Mouse (Mus musculus): ENCODE results near the gene C3ar1. TPM values are rescaled to one million over a fixed set of nuclear protein-coding genes. Genes with fewer than 3 reads are reported as not detected.

Gene C3ar1
- 2.5 and 3.2 TPM in 2 replicates for polyA plus RNA-seq (2015; fragmentation: Nextera tagmentation; extraction: Ambion mirVana)

DNA sequence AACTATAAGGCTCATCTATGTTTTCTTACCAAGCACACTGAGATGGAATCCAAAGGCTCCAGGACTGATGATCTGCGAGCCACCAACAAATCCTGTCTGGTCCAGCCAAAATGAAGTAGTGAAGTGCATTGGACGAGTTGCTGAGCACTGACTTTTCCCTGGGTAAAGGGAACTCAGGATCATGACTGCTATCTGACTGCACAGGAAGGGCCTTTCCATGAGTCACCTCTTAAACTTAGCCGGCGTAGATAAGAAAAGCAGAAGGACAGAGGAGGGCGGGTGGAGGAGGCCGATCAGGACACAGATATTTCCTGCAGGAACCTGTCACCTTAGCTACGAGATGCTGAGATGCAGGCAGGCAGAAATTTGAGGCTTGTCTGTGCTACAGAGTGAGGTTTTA is at the start of gene C3ar1:
C3ar1 (minus strand) TSS at position 207 of the 400 bp plus-strand sequence.
- WGBS, result 56% methylated on average over 7 of the region's 7 CpGs
- no peak for ATAC-seq (ENCODE audit: insufficient read depth, low FRiP score)

DNA sequence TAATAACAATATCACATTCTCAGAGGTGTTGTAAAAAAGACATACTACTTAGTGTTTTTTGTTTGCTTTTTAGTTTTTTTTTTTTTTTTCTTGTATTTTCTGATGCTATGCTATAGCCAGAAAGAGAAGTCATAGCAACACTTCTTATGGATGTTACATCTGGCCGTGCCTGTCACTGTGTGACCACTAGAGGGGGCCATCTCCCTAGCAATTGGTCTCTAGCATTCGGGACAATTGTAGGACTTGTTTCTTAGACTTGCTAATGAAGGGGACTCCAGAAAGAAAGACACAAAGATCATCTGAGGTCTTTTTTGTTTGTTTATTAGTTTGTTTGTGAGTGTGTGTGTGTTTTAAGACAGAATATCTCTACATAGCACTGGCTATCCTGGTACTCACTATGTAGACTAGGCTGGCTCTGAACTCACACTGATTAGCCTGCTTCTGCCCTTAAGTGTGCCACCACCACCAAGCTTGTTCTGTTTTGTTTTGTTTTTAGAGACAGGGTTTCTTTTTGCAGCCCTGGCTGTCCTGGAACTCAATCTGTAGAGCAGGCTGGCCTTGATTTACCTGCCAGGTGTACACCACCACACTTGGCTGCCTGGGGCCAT is 36.6 kb upstream of the C3ar1 start:
- H3K4me3 ChIP-seq (replicated peaks; ENCODE audit: low read length), result no peak overlapping the region
- H3K4me2 ChIP-seq (ENCODE audit: low read depth, low read length), result no peak overlapping the region
- ATAC-seq (ENCODE audit: insufficient read depth, low FRiP score), result no peak
- WGBS, result 5% methylated on average over 2 of the region's 2 CpGs
- no peak overlapping the region for H3K27ac ChIP-seq (ENCODE audit: low read length)
- no peaks in the 10 kb centered on the region for H3K4me1 ChIP-seq (ENCODE audit: control insufficient read depth, insufficient read depth, low read length)
- H3K9ac ChIP-seq (ENCODE audit: low read length), result no peak overlapping the region
- peaks cover 14% of the 10 kb centered on the region for H3K36me3 ChIP-seq (ENCODE audit: control insufficient read depth, insufficient read depth, low read length)
- no peaks in the 10 kb centered on the region for H3K9me3 ChIP-seq (replicated peaks; ENCODE audit: control insufficient read depth, low read length)
- no peaks in the 10 kb centered on the region for H3K27me3 ChIP-seq (ENCODE audit: control insufficient read depth, insufficient read depth, low read length)

More for the DNA sequence above, at the start of gene C3ar1:
- Histone ChIP-seq H3K27me3 (ENCODE audit: control insufficient read depth, insufficient read depth, low read length) (no peaks in the 10 kb centered on the region), H3K4me1 (ENCODE audit: control insufficient read depth, insufficient read depth, low read length) (no peaks in the 10 kb centered on the region), H3K4me3 (replicated peaks; ENCODE audit: low read length) (no peak within 1 kb of the TSS), H3K27ac (ENCODE audit: low read length) (no peak within 1 kb of the TSS), H3K9ac (ENCODE audit: low read length) (no peak within 1 kb of the TSS), H3K9me3 (replicated peaks; ENCODE audit: control insufficient read depth, low read length) (no peaks in the 10 kb centered on the region), H3K36me3 (ENCODE audit: control insufficient read depth, insufficient read depth, low read length) (no peaks in the 10 kb centered on the region), H3K4me2 (ENCODE audit: low read depth, low read length) (no peak within 1 kb of the TSS)

GRCm38 (mm10) chr6:122889599-122889998 is 33.6 kb upstream of the C3ar1 start:
- 85% methylated on average over 2 of the region's 2 CpGs for WGBS
- H3K9ac ChIP-seq (ENCODE audit: low read length), result no peak overlapping the region
- H3K36me3 ChIP-seq (ENCODE audit: control insufficient read depth, insufficient read depth, low read length), result peaks cover 25% of the 10 kb centered on the region
- no peaks in the 10 kb centered on the region for H3K9me3 ChIP-seq (replicated peaks; ENCODE audit: control insufficient read depth, low read length)
- H3K27ac ChIP-seq (ENCODE audit: low read length), result no peak overlapping the region
- H3K4me1 ChIP-seq (ENCODE audit: control insufficient read depth, insufficient read depth, low read length), result no peaks in the 10 kb centered on the region
- H3K4me3 ChIP-seq (replicated peaks; ENCODE audit: low read length), result no peak overlapping the region
- no peaks in the 10 kb centered on the region for H3K27me3 ChIP-seq (ENCODE audit: control insufficient read depth, insufficient read depth, low read length)
- H3K4me2 ChIP-seq (ENCODE audit: low read depth, low read length), result no peak overlapping the region
- no peak for ATAC-seq (ENCODE audit: insufficient read depth, low FRiP score)

- Histone ChIP-seq H3K9ac (ENCODE audit: low read length) (no peak overlapping the region), H3K27me3 (ENCODE audit: control insufficient read depth, insufficient read depth, low read length) (no peaks in the 10 kb centered on the region), H3K27ac (ENCODE audit: low read length) (no peak overlapping the region), H3K36me3 (ENCODE audit: control insufficient read depth, insufficient read depth, low read length) (peaks cover 38% of the 10 kb centered on the region), H3K9me3 (replicated peaks; ENCODE audit: control insufficient read depth, low read length) (no peaks in the 10 kb centered on the region), H3K4me2 (ENCODE audit: low read depth, low read length) (no peak overlapping the region), H3K4me1 (ENCODE audit: control insufficient read depth, insufficient read depth, low read length) (no peaks in the 10 kb centered on the region), H3K4me3 (replicated peaks; ENCODE audit: low read length) (no peak overlapping the region)
- WGBS, result 90% methylated on average over 9 of the region's 9 CpGs
- no peak for ATAC-seq (ENCODE audit: insufficient read depth, low FRiP score)
These were observed 27.6 kb upstream of the C3ar1 start for GRCm38 (mm10) chr6:122883603-122884002.

DNA sequence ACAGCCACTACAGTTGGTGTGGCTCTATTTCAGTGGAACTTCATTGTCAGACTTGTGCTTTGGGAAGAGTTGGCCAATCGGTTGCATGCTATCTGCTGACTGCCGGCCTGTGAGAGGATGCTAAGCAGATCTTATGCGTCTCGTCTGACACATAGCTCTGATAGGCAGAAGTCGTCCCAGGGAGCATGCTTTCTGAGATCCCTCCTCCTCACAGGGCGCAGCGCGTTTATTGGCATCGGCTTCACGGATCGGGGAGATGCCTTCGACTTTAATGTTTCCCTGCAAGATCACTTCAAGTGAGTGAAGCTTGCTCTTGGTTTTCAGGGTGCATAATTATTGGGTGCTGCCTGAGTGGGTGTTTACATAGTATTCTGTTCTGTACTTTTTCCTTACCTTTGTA is 25.3 kb upstream of the C3ar1 start:
- H3K27ac ChIP-seq (ENCODE audit: low read length), result no peak overlapping the region
- no peaks in the 10 kb centered on the region for H3K9me3 ChIP-seq (replicated peaks; ENCODE audit: control insufficient read depth, low read length)
- H3K4me2 ChIP-seq (ENCODE audit: low read depth, low read length), result no peak overlapping the region
- H3K27me3 ChIP-seq (ENCODE audit: control insufficient read depth, insufficient read depth, low read length), result no peaks in the 10 kb centered on the region
- no peak for ATAC-seq (ENCODE audit: insufficient read depth, low FRiP score)
- H3K9ac ChIP-seq (ENCODE audit: low read length), result no peak overlapping the region
- no peak overlapping the region for H3K4me3 ChIP-seq (replicated peaks; ENCODE audit: low read length)
- H3K36me3 ChIP-seq (ENCODE audit: control insufficient read depth, insufficient read depth, low read length), result peaks cover 16% of the 10 kb centered on the region
- H3K4me1 ChIP-seq (ENCODE audit: control insufficient read depth, insufficient read depth, low read length), result no peaks in the 10 kb centered on the region
- 94% methylated on average over 12 of the region's 12 CpGs for WGBS

- ATAC-seq (ENCODE audit: insufficient read depth, low FRiP score), result no peak
- 67% methylated on average over 7 of the region's 7 CpGs for WGBS
- Histone ChIP-seq H3K9ac (ENCODE audit: low read length) (no peak overlapping the region), H3K27me3 (ENCODE audit: control insufficient read depth, insufficient read depth, low read length) (no peaks in the 10 kb centered on the region), H3K9me3 (replicated peaks; ENCODE audit: control insufficient read depth, low read length) (no peaks in the 10 kb centered on the region), H3K4me2 (ENCODE audit: low read depth, low read length) (no peak overlapping the region), H3K27ac (ENCODE audit: low read length) (no peak overlapping the region), H3K36me3 (ENCODE audit: control insufficient read depth, insufficient read depth, low read length) (peaks cover 13% of the 10 kb centered on the region), H3K4me3 (replicated peaks; ENCODE audit: low read length) (no peak overlapping the region), H3K4me1 (ENCODE audit: control insufficient read depth, insufficient read depth, low read length) (peaks cover 9% of the 10 kb centered on the region)
These were observed 24.0 kb upstream of the C3ar1 start for GRCm38 (mm10) chr6:122879781-122880505.

GRCm38 (mm10) chr6:122879141-122879735 is 23.3 kb upstream of the C3ar1 start:
- Histone ChIP-seq H3K27me3 (ENCODE audit: control insufficient read depth, insufficient read depth, low read length) (no peaks in the 10 kb centered on the region), H3K36me3 (ENCODE audit: control insufficient read depth, insufficient read depth, low read length) (peaks cover 13% of the 10 kb centered on the region), H3K27ac (ENCODE audit: low read length) (no peak overlapping the region), H3K9me3 (replicated peaks; ENCODE audit: control insufficient read depth, low read length) (no peaks in the 10 kb centered on the region), H3K4me3 (replicated peaks; ENCODE audit: low read length) (no peak overlapping the region), H3K4me1 (ENCODE audit: control insufficient read depth, insufficient read depth, low read length) (peaks cover 9% of the 10 kb centered on the region), H3K4me2 (ENCODE audit: low read depth, low read length) (no peak overlapping the region), H3K9ac (ENCODE audit: low read length) (no peak overlapping the region)
- WGBS, result 78% methylated on average over 7 of the region's 7 CpGs
- ATAC-seq (ENCODE audit: insufficient read depth, low FRiP score), result no peak

DNA sequence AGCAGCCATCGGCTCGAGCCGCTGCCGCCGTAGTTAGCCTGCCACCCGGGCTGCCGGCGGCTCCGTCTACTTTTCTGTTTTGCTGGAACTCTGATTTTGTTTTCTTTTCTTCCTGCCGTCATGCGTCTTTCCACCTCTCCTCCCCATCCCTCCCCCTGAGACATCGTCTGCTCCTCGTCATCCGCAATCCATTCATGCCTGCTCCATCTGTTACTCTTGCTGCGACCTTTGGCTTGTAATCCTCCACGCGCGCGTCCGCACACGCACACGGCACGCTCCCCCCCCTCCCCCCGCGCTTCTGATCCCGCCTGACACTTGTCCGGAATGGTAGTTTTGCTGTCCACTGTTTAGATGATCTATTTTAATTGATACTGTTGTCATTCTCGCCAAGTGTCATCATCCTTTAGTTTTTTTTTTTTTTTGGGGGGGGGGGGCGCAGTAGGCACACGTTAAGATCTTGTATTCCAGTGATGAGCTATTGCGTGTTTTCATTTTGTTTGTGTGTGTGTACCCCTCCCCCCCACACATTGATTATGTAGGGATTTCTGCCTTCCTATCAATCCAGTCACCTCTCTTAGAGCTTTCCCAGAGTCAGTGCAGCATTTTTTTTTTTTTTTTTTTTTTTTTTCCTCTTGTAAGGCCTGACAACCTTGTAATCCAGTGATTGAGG is 18.9 kb upstream of the C3ar1 start:
- Histone ChIP-seq H3K4me1 (ENCODE audit: control insufficient read depth, insufficient read depth, low read length) (peaks cover 9% of the 10 kb centered on the region), H3K27me3 (ENCODE audit: control insufficient read depth, insufficient read depth, low read length) (no peaks in the 10 kb centered on the region), H3K4me3 (replicated peaks; ENCODE audit: low read length) (peak overlapping the region; percentile 96), H3K36me3 (ENCODE audit: control insufficient read depth, insufficient read depth, low read length) (no peaks in the 10 kb centered on the region), H3K4me2 (ENCODE audit: low read depth, low read length) (peak overlapping the region; percentile 63), H3K27ac (ENCODE audit: low read length) (peak overlapping the region; percentile 87), H3K9me3 (replicated peaks; ENCODE audit: control insufficient read depth, low read length) (no peaks in the 10 kb centered on the region), H3K9ac (ENCODE audit: low read length) (peak overlapping the region; percentile 93)
- peak; percentile 63; the same call in 1 of the 2 replicates for ATAC-seq (ENCODE audit: insufficient read depth, low FRiP score)
- WGBS, result under 1% methylated on average over 31 of the region's 31 CpGs

Data from stomach, embryonic 16.5 days (tissue).